Mouse (Mus musculus): ENCODE measurements around the gene Polr2m.

DNA sequence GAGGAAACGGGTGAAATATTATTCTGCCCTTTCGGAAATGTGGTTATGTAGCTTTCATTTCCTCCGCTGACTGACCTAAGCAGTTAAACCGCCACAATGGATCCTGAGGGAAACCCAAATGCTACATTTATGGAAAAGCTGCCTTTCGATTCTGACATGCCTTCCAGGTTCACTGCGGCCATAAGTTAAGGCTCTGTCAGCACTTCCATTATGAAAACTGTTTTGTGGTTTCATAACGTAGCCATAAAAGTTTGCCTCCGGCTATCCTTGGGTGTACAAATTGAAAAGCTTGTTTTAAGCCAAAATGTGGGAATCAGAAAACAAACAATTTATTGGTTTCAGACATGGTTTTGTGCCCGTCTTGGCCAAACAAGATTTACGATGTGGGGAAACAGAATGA is 27.2 kb upstream of the Polr2m start:
- TF ChIP-seq POLR2A (IDR thresholded peaks at IDR 0.05; ENCODE audit: control insufficient read depth, extremely low read depth, insufficient read depth, low read length, poor library complexity), result no peak
- no peak for TF ChIP-seq CTCF (IDR thresholded peaks at IDR 0.05; ENCODE audit: borderline replicate concordance, control insufficient read depth, extremely low read depth, insufficient read depth, low read length, poor library complexity)
